Mouse (Mus musculus) MEL (cell line): ENCODE measurements around the gene Ubc. TPM values are rescaled to one million over a fixed set of nuclear protein-coding genes. Genes with fewer than 3 reads are reported as not detected.
"Not testable (repeated sequence)": the region's sequence is repeated elsewhere in the genome, so short reads cannot be mapped to it uniquely, and the experiment has no call there.

Source experiments
- DNase-seq: peaks from one replicate; pipeline ENCODE4 v3.0.0; 2011; ENCODE audit warnings: low read depth, low spot score
- H3K27ac ChIP-seq: 2 replicates; pipeline ENCODE4 v1.5.1; 2012; ENCODE audit warnings: low read depth, mild to moderate bottlenecking, control low read depth, low read length, moderate library complexity; ENCODE audit not compliant: control insufficient read depth
- H3K27me3 ChIP-seq, 2 experiments: fragments of 150-350 bp in 1 of 2; sonication (generic) in 1 of 2; 2 replicates each; pipeline ENCODE4 v1.6.1; 2012; ENCODE audit warnings: low read length in 2 of 2, mild to moderate bottlenecking in 2 of 2, improper control_type of control experiment in 1 of 2, moderate library complexity in 1 of 2; ENCODE audit not compliant: insufficient read depth in 2 of 2, control insufficient read depth in 1 of 2
- H3K36me3 ChIP-seq, 2 experiments: 2 replicates each; pipeline ENCODE4 v1.6.1; 2012 to 2014; ENCODE audit warnings: low read length in 2 of 2, improper control_type of control experiment in 1 of 2, inconsistent platforms in 1 of 2, mild to moderate bottlenecking in 1 of 2; ENCODE audit not compliant: insufficient read depth in 2 of 2, control insufficient read depth in 1 of 2
- H3K4me1 ChIP-seq, 2 experiments: fragments of 150-350 bp in 1 of 2; sonication (generic) in 1 of 2; 2 replicates each; pipeline ENCODE4 v1.6.1; 2012; ENCODE audit warnings: low read length in 2 of 2, improper control_type of control experiment in 1 of 2, mild to moderate bottlenecking in 1 of 2; ENCODE audit not compliant: insufficient read depth in 2 of 2, control insufficient read depth in 1 of 2
- H3K4me3 ChIP-seq, 2 experiments: fragments of 150-350 bp in 1 of 2; sonication (generic) in 1 of 2; 2 replicates each; pipeline ENCODE4 v1.5.1; 2012; ENCODE audit warnings: low read depth in 2 of 2, low read length in 2 of 2, mild to moderate bottlenecking in 2 of 2, moderate library complexity in 2 of 2, control low read depth in 1 of 2, improper control_type of control experiment in 1 of 2; ENCODE audit not compliant: control insufficient read depth in 1 of 2, insufficient read depth in 1 of 2
- H3K79me2 ChIP-seq: 2 replicates; pipeline ENCODE4 v1.6.1; 2012; ENCODE audit warnings: mild to moderate bottlenecking, low read length, moderate library complexity; ENCODE audit not compliant: control insufficient read depth, poor library complexity, insufficient read depth
- H3K9ac ChIP-seq: 2 replicates; pipeline ENCODE4 v1.6.1; 2012; ENCODE audit warnings: low read depth, mild to moderate bottlenecking, control low read depth, low read length, moderate library complexity; ENCODE audit not compliant: control insufficient read depth, poor library complexity, severe bottlenecking
- H3K9me3 ChIP-seq: fragments of 150-350 bp; sonication (generic); replicated peaks from 2 replicates; pipeline ENCODE4 v1.6.1; 2012; ENCODE audit warnings: mild to moderate bottlenecking, low read length, improper control_type of control experiment, moderate library complexity; ENCODE audit not compliant: insufficient read depth
- BHLHE40 ChIP-seq: IDR thresholded peaks from 2 replicates; pipeline ENCODE4 v1.6.1; 2012; ENCODE audit warnings: low read depth, mild to moderate bottlenecking, inconsistent platforms, low read length, improper control_type of control experiment, borderline replicate concordance
- CHD1 ChIP-seq: IDR thresholded peaks from 2 replicates; pipeline ENCODE4 v1.6.1; 2012; ENCODE audit warnings: low read depth, mild to moderate bottlenecking, inconsistent platforms, low read length, improper control_type of control experiment
- CHD2 ChIP-seq: IDR thresholded peaks from 2 replicates; pipeline ENCODE4 v1.6.1; 2011; ENCODE audit warnings: low read length, improper control_type of control experiment
- CTCF ChIP-seq, 3 experiments: IDR thresholded peaks in 2 of 3; conservative IDR thresholded peaks in 1 of 3; 2 replicates each; pipeline ENCODE4 v1.5.1; 2011 to 2012; ENCODE audit warnings: low read length in 3 of 3, low read depth in 2 of 3, mild to moderate bottlenecking in 2 of 3, improper control_type of control experiment in 1 of 3, inconsistent platforms in 1 of 3, mixed read lengths in 1 of 3, moderate library complexity in 1 of 3; ENCODE audit not compliant: control insufficient read depth in 1 of 3, insufficient read depth in 1 of 3, poor library complexity in 1 of 3, severe bottlenecking in 1 of 3
- ETS1 ChIP-seq: IDR thresholded peaks from 2 replicates; pipeline ENCODE4 v1.6.1; 2012; ENCODE audit warnings: low read depth, mild to moderate bottlenecking, inconsistent platforms, low read length, improper control_type of control experiment, moderate library complexity
- GABPA ChIP-seq: IDR thresholded peaks from 2 replicates; pipeline ENCODE4 v1.6.1; 2012; ENCODE audit warnings: low read depth, mild to moderate bottlenecking, inconsistent platforms, low read length, improper control_type of control experiment, moderate library complexity
- GATA1 ChIP-seq: IDR thresholded peaks from 2 replicates; pipeline ENCODE4 v1.6.1; 2011; ENCODE audit warnings: low read depth, low read length, improper control_type of control experiment
- HCFC1 ChIP-seq: IDR thresholded peaks from 2 replicates; pipeline ENCODE4 v1.6.1; 2012; ENCODE audit warnings: low read depth, mild to moderate bottlenecking, inconsistent platforms, low read length, improper control_type of control experiment, moderate library complexity
- JUND ChIP-seq: IDR thresholded peaks from 2 replicates; pipeline ENCODE4 v1.6.1; 2011; ENCODE audit warnings: low read depth, mild to moderate bottlenecking, improper control_type of control experiment, low read length
- KAT2A ChIP-seq: conservative IDR thresholded peaks from 2 replicates; pipeline ENCODE4 v1.6.1; 2012; ENCODE audit warnings: low read depth, low read length, improper control_type of control experiment, inconsistent platforms
- MAFK ChIP-seq: IDR thresholded peaks from 2 replicates; pipeline ENCODE4 v1.6.1; 2011; ENCODE audit warnings: low read depth, mild to moderate bottlenecking, low read length, improper control_type of control experiment, borderline replicate concordance
- MAX ChIP-seq: IDR thresholded peaks from 2 replicates; pipeline ENCODE4 v1.6.1; 2011; ENCODE audit warnings: low read length, improper control_type of control experiment
- MAZ ChIP-seq: IDR thresholded peaks from 2 replicates; pipeline ENCODE4 v1.6.1; 2012; ENCODE audit warnings: low read depth, mild to moderate bottlenecking, inconsistent platforms, low read length, improper control_type of control experiment
- MYB ChIP-seq: IDR thresholded peaks from 2 replicates; pipeline ENCODE4 v1.6.1; 2011; ENCODE audit warnings: mild to moderate bottlenecking, low read depth, low read length, improper control_type of control experiment
- NELFE ChIP-seq: IDR thresholded peaks from 2 replicates; pipeline ENCODE4 v1.6.1; 2011; ENCODE audit warnings: low read depth, low read length, improper control_type of control experiment
- NRF1 ChIP-seq: IDR thresholded peaks from 2 replicates; pipeline ENCODE4 v1.6.1; 2014; ENCODE audit warnings: low read depth, mild to moderate bottlenecking, inconsistent platforms, low read length, improper control_type of control experiment, moderate library complexity; ENCODE audit not compliant: poor library complexity, insufficient read depth, severe bottlenecking
- POLR2A ChIP-seq, 2 experiments: IDR thresholded peaks; 2 replicates each; pipeline ENCODE4 v1.6.1; 2011 to 2012; ENCODE audit warnings: low read length in 2 of 2, mild to moderate bottlenecking in 2 of 2, control low read depth in 1 of 2, improper control_type of control experiment in 1 of 2, low read depth in 1 of 2, moderate library complexity in 1 of 2; ENCODE audit not compliant: control insufficient read depth in 1 of 2, insufficient read depth in 1 of 2, poor library complexity in 1 of 2
- POLR2AphosphoS5 ChIP-seq: IDR thresholded peaks from 2 replicates; pipeline ENCODE4 v1.6.1; 2012; ENCODE audit warnings: low read depth, borderline replicate concordance, mild to moderate bottlenecking, inconsistent platforms, low read length, moderate library complexity, mixed read lengths
- RAD21 ChIP-seq: IDR thresholded peaks from 2 replicates; pipeline ENCODE4 v1.6.1; 2011; ENCODE audit warnings: mild to moderate bottlenecking, low read depth, low read length, improper control_type of control experiment
- RCOR1 ChIP-seq: IDR thresholded peaks from 2 replicates; pipeline ENCODE4 v1.6.1; 2012; ENCODE audit warnings: low read depth, mild to moderate bottlenecking, inconsistent platforms, low read length, improper control_type of control experiment
- SMC3 ChIP-seq: IDR thresholded peaks from 2 replicates; pipeline ENCODE4 v1.6.1; 2011; ENCODE audit warnings: low read depth, low read length, improper control_type of control experiment
- TBP ChIP-seq: IDR thresholded peaks from 2 replicates; pipeline ENCODE4 v1.8.0; 2011; ENCODE audit warnings: low read depth, low read length, improper control_type of control experiment
- USF1 ChIP-seq: IDR thresholded peaks from 2 replicates; pipeline ENCODE4 v1.6.1; 2014; ENCODE audit warnings: low read depth, mild to moderate bottlenecking, inconsistent platforms, low read length, improper control_type of control experiment, moderate library complexity
- USF2 ChIP-seq, 2 experiments: IDR thresholded peaks; 2 replicates each; pipeline ENCODE4 v1.6.1; 2011 to 2012; ENCODE audit warnings: improper control_type of control experiment in 2 of 2, low read length in 2 of 2, borderline replicate concordance in 1 of 2, inconsistent platforms in 1 of 2, low read depth in 1 of 2, mild to moderate bottlenecking in 1 of 2; ENCODE audit not compliant: insufficient read depth in 1 of 2
- ZC3H11A ChIP-seq: IDR thresholded peaks from 2 replicates; pipeline ENCODE4 v1.6.1; 2012; ENCODE audit warnings: low read depth, mild to moderate bottlenecking, inconsistent platforms, low read length, improper control_type of control experiment
- ZMIZ1 ChIP-seq: IDR thresholded peaks from 2 replicates; pipeline ENCODE4 v1.6.1; 2012; ENCODE audit warnings: low read depth, mild to moderate bottlenecking, inconsistent platforms, low read length, improper control_type of control experiment, moderate library complexity
- ZNF384 ChIP-seq: IDR thresholded peaks from 2 replicates; pipeline ENCODE4 v1.6.1; 2012; ENCODE audit warnings: low read depth, mild to moderate bottlenecking, inconsistent platforms, low read length, improper control_type of control experiment
- polyA plus RNA-seq, 2 experiments: library from polyadenylated mRNA; stranded (reverse) in 1 of 2; unstranded in 1 of 2; fragments of >175 nt in 1 of 2; fragments of >200 nt in 1 of 2; gene quantifications; 2 replicates each; pipeline versions ENCODE4 v1.2.1 to v1.2.4; 2012; ENCODE audit warnings: low replicate concordance in 2 of 2, low read depth in 1 of 2; ENCODE audit not compliant: insufficient read length in 2 of 2, insufficient read depth in 1 of 2, missing spikeins in 1 of 2
- total RNA-seq: library from RNA; depleted of rRNA; stranded (reverse); fragments of 300-350 nt; gene quantifications from 2 replicates; pipeline ENCODE4 v1.2.3, GENCODE M21; 2012

The Ubc gene
- total and polyA plus RNA-seq, 3 experiments: 113 to 1,075 (median 511) TPM

- peak; percentile 89 for TF ChIP-seq RCOR1
- TF ChIP-seq BHLHE40: no peak
- peak; percentile 99 for TF ChIP-seq GABPA
- peak; percentile 81 for TF ChIP-seq ETS1
- 0 out of 2 replicates have a peak, but pooled peaks have one; percentile 16 for TF ChIP-seq CHD2
Measured at GRCm38 (mm10) chr5:125389579-125390441, at the start of gene Ubc (continued).

GRCm38 (mm10) chr5:125434347-125434746, 44.3 kb upstream of the Ubc start:
- peak overlapping the region; percentile 69 for H3K27ac ChIP-seq

GRCm38 (mm10) chr5:125433793-125434337, 43.9 kb upstream of the Ubc start, which contains the start of gene Dhx37:
Gene Dhx37, minus strand, starts transcription at chr5:125434121.
- Histone ChIP-seq H3K36me3 (peaks cover 7 to 9% of the 10 kb centered on the region in 2 experiments), H3K79me2 (peaks cover 16% of the 10 kb centered on the region), H3K27ac (peak within 1 kb of the TSS; percentile 69), H3K4me1 (peaks cover 0 to 7% of the 10 kb centered on the region in 2 experiments; a peak in 3 of 4 replicates), H3K27me3 (no peaks in the 10 kb centered on the region), H3K4me3 (peak within 1 kb of the TSS; percentile 71 to 99), H3K9ac (peak within 1 kb of the TSS; percentile 90), H3K9me3 (no peaks in the 10 kb centered on the region)
- DNase-seq: peak; percentile 98
- TF ChIP-seq NRF1 (peak; percentile 100), RCOR1 (no peak), POLR2AphosphoS5 (no peak), BHLHE40 (no peak), MAZ (0 out of 2 replicates have a peak, but pooled peaks have one; percentile 30), ZC3H11A (no peak), RAD21 (no peak), NELFE (peak; percentile 98), MAX (peak; percentile 93), CHD2 (no peak), USF1 (peak; percentile 46), ETS1 (no peak; the same call in 1 of the 2 replicates), KAT2A (no peak; the same call in 1 of the 2 replicates), HCFC1 (peak; percentile 84), POLR2A (IDR thresholded peaks at IDR 0.05; ENCODE audit: control insufficient read depth in 1 of 2, insufficient read depth in 1 of 2, low read depth in 1 of 2, low read length in 2 of 2, poor library complexity in 1 of 2) (peak; percentile 94 to 97), JUND (no peak), SMC3 (no peak), CHD1 (no peak), MYB (no peak), MAFK (no peak), ZMIZ1 (peak; percentile 84; the same call in 1 of the 2 replicates), CTCF (IDR thresholded peaks at IDR 0.05 in 2 of 3, conservative IDR thresholded peaks at IDR 0.05 in 1 of 3; ENCODE audit: control insufficient read depth in 1 of 3, insufficient read depth in 1 of 3, low read depth in 2 of 3, low read length in 3 of 3, poor library complexity in 1 of 3, severe bottlenecking in 1 of 3) (no peak), USF2 (IDR thresholded peaks at IDR 0.05; ENCODE audit: borderline replicate concordance in 1 of 2, insufficient read depth in 1 of 2, low read depth in 1 of 2, low read length in 2 of 2) (no peak)

More at GRCm38 (mm10) chr5:125434347-125434746, 44.3 kb upstream of the Ubc start:
- not testable (repeated sequence) for H3K27me3 ChIP-seq, H3K4me1 ChIP-seq, H3K9me3 ChIP-seq, H3K36me3 ChIP-seq
- H3K79me2 ChIP-seq: peaks cover 16% of the 10 kb centered on the region
- TF ChIP-seq ZNF384 (0 out of 2 replicates have a peak, but pooled peaks have one; percentile 11), CTCF (IDR thresholded peaks at IDR 0.05 in 2 of 3, conservative IDR thresholded peaks at IDR 0.05 in 1 of 3; ENCODE audit: control insufficient read depth in 1 of 3, insufficient read depth in 1 of 3, low read depth in 2 of 3, low read length in 3 of 3, poor library complexity in 1 of 3, severe bottlenecking in 1 of 3) (peak; percentile 33 to 50 (median 45); a peak in 5 of 6 replicates), TBP (0 out of 2 replicates have a peak, but pooled peaks have one; percentile 8), GATA1 (0 out of 2 replicates have a peak, but pooled peaks have one; percentile 1)
- peak; percentile 69 for DNase-seq
- H3K9ac ChIP-seq: 0 out of 2 replicates have a peak overlapping the region, but pooled peaks have one; percentile 24
- peak overlapping the region; percentile 40 to 69 for H3K4me3 ChIP-seq
